Mouse (Mus musculus) heart, embryonic 11.5 days (tissue): ENCODE data around the gene Tnfaip8l2. TPM values are rescaled to one million over a fixed set of nuclear protein-coding genes. Genes with fewer than 3 reads are reported as not detected.

ENCODE experiments used
- ATAC-seq: fragments of 200-750 bp; cut with Nextera tagmentation; replicated peaks from 2 replicates; pipeline ENCODE4 v1.8.0; 2017; ENCODE audit warnings: moderate library complexity; ENCODE audit not compliant: insufficient number of reproducible peaks, low FRiP score, low TSS enrichment
- H3K27ac ChIP-seq: fragments of 300-500 bp; sonication (generic); 2 replicates; pipeline ENCODE4 v1.5.1; 2014; ENCODE audit warnings: mild to moderate bottlenecking, low read depth, low read length
- H3K27me3 ChIP-seq: fragments of 300-500 bp; sonication (generic); 2 replicates; pipeline ENCODE4 v1.6.1; 2014; ENCODE audit warnings: mild to moderate bottlenecking, low read length, mixed read lengths; ENCODE audit not compliant: control insufficient read depth, insufficient read depth
- H3K36me3 ChIP-seq: fragments of 300-500 bp; sonication (generic); 2 replicates; pipeline ENCODE4 v1.6.1; 2014; ENCODE audit warnings: mild to moderate bottlenecking, low read length, moderate library complexity, mixed read lengths; ENCODE audit not compliant: control insufficient read depth, insufficient read depth
- H3K4me1 ChIP-seq: fragments of 300-500 bp; sonication (generic); 2 replicates; pipeline ENCODE4 v1.6.1; 2014; ENCODE audit warnings: low read length; ENCODE audit not compliant: control insufficient read depth, insufficient read depth
- H3K4me2 ChIP-seq: fragments of 300-500 bp; sonication (generic); 2 replicates; pipeline ENCODE4 v1.6.1; 2014; ENCODE audit warnings: mild to moderate bottlenecking, moderate library complexity
- H3K4me3 ChIP-seq: fragments of 300-500 bp; sonication (generic); 2 replicates; pipeline ENCODE4 v1.5.1; 2014; ENCODE audit warnings: low read depth, low read length
- H3K9ac ChIP-seq: fragments of 300-500 bp; sonication (generic); 2 replicates; pipeline ENCODE4 v1.6.1; 2014; ENCODE audit warnings: mild to moderate bottlenecking, low read depth, low read length, moderate library complexity
- H3K9me3 ChIP-seq: fragments of 300-500 bp; sonication (generic); replicated peaks from 2 replicates; pipeline ENCODE4 v1.6.1; 2016; ENCODE audit warnings: low read length; ENCODE audit not compliant: control insufficient read depth
- WGBS: fragments of 180-500 bp; shearing (Covaris S2); extraction: QIAGEN DNeasy Blood & Tissue Kit; methylation state at CpG from one replicate; pipeline ENCODE4 v1.1.7; 2014; ENCODE audit not compliant: insufficient replicate concordance; 5-methylcytosine and 5-hydroxymethylcytosine counted together
- polyA plus RNA-seq: library from polyadenylated mRNA; unstranded; fragments of >200 nt; fragmentation: Nextera tagmentation; extraction: Ambion mirVana; gene quantifications from 2 replicates; pipeline ENCODE4 v1.2.1, GENCODE M21; 2014

Gene Tnfaip8l2
- polyA plus RNA-seq, 1 experiment from 2014 or later = 1.5 TPM

DNA sequence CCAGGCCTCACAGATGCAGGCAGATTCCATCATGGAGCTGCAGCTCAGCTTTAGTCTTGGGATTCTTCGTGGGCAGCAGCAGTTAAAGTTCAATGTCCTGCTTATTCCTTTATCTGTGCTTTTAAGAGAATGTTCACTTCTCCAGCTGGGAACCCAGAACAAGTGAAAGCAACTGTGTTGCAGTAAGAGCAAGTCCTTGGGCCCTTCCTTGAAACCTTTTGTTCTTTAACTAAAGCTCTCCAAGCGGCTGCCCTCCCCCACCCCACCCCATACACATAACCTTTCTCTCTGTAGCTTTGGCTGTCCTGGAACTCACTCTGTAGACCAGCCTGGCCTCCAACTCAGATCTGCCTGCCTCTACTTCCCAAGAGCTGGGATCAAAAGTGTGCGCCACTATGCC, 34.3 kb upstream of the Tnfaip8l2 start:
- H3K4me3 ChIP-seq = no peak overlapping the region
- no peak overlapping the region for H3K9ac ChIP-seq
- 58% methylated on average over 3 of the region's 3 CpGs for WGBS
- ATAC-seq = no peak
- no peaks in the 10 kb centered on the region for H3K4me1 ChIP-seq
- H3K36me3 ChIP-seq = no peaks in the 10 kb centered on the region
- H3K27me3 ChIP-seq = peaks cover 21% of the 10 kb centered on the region
- no peaks in the 10 kb centered on the region for H3K9me3 ChIP-seq
- H3K27ac ChIP-seq = no peak overlapping the region
- H3K4me2 ChIP-seq = no peak overlapping the region

DNA sequence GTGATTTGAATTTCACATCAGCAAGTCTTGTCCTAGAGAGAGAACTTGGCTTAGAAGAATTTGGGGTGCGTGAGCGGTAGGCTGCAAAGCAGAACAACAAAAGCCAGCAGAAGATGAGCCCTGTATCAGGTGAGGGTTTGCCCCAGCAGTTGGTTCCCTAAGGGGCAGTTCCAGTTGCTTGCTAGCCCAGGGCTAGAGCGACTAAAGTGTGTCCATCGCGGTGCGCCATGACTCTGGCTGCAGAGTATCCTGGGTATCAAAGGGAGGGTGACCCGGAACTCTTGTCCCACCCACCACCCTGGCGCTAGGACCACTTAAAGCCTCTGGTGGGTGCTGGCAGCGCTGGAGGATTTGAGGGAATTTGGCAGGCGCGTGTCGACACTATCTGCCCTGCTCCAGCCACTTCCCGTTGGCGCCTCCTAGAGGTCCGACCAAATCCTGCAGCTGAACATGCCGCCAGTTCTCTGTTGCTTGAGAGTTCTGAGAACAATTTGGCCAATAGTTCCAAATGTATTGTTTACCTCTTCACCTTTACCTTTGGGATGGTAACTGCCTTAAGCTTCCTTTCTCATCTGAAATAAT, 31.9 kb upstream of the Tnfaip8l2 start:
- H3K4me3 ChIP-seq = peak overlapping the region; percentile 21; the same call in 1 of the 2 replicates
- H3K36me3 ChIP-seq = peaks cover 4% of the 10 kb centered on the region; the same call in 1 of the 2 replicates
- peak overlapping the region; percentile 64 for H3K4me2 ChIP-seq
- no peak overlapping the region for H3K9ac ChIP-seq
- H3K4me1 ChIP-seq = no peaks in the 10 kb centered on the region; the same call in 1 of the 2 replicates
- peaks cover 38% of the 10 kb centered on the region for H3K27me3 ChIP-seq
- no peak overlapping the region for H3K27ac ChIP-seq
- 3% methylated on average over 16 of the region's 16 CpGs for WGBS
- no peaks in the 10 kb centered on the region for H3K9me3 ChIP-seq
- ATAC-seq = no peak; the same call in 1 of the 2 replicates

DNA sequence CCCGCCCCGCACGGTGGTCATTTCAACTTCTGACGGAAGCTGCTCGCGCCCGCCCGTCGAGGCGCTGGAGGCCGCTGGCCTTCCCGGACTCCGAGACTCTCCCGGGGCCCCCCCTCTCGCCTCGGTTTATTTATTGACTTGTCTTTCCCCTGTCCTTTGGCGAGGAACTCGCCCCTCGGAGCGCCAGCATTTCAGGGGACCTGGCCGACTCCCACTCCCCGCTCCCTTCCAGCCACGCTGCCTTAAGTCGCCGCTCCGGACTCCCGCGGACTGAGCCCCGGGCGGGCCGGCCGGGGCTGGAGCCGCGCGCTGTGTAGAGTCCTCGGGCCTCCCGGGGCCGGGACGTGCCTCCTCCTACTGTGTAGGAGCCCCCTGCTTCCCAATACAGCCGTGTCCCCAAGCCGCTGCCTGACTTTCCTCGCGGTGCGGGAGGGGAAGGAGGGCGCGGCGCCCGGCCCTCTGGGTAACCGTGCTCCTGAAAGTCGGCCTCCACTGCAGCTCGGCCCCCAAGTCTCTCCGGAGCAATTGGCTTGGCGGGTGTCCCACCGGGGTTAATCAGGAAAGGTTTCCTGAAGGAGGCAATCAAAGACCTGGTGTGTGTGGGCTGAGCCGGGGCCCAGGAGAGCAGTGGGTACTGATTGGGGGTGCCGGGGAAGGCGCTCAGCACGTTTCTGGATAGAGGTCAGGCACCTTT, 31.2 kb upstream of the Tnfaip8l2 start:
- H3K36me3 ChIP-seq = peaks cover 4% of the 10 kb centered on the region; the same call in 1 of the 2 replicates

DNA sequence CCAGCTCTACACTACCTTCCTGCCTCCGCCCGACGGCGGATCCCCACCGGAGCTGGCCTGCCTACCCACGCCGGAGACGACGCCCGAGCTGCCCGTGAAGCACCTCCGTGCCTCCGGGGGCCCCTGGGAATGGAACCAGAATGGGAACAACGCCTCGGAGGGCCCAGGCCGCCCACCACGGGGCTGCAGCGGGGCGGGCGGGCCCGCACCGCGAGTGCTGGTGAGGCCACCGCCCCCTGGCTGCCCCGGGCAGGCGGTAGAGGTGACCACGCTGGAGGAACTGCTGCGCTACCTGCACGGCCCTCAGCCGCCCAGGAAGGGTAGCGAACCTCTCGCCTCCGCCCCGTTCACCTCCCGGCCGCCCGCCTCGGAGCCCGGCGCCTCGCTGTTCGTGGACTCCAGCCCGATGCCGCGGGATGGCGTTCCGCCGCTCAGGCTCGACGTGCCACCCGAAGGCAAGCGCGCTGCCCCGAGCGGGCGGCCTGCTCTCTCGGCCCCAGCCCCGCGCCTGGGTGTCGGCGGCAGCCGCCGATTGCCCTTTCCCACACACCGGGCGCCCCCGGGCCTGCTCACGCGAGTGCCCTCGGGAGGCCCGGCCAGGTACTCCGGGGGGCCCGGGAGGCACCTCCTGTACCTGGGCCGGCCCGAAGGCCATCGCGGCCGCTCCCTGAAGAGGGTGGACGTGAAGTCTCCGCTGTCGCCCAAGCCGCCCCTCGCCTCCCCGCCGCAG, 30.5 kb upstream of the Tnfaip8l2 start:
- Histone ChIP-seq H3K27me3 (peaks cover 38% of the 10 kb centered on the region), H3K4me1 (no peaks in the 10 kb centered on the region; the same call in 1 of the 2 replicates), H3K9me3 (no peaks in the 10 kb centered on the region), H3K4me3 (peak overlapping the region; percentile 38), H3K36me3 (peaks cover 4% of the 10 kb centered on the region; the same call in 1 of the 2 replicates), H3K9ac (no peak overlapping the region), H3K4me2 (peak overlapping the region; percentile 64), H3K27ac (no peak overlapping the region)
- no peak for ATAC-seq
- WGBS = 15% methylated on average over 73 of the region's 84 CpGs

More for the DNA sequence above, 31.2 kb upstream of the Tnfaip8l2 start:
- Histone ChIP-seq H3K9ac (no peak overlapping the region; the same call in 1 of the 2 replicates), H3K4me1 (no peaks in the 10 kb centered on the region; the same call in 1 of the 2 replicates), H3K9me3 (no peaks in the 10 kb centered on the region), H3K4me2 (peak overlapping the region; percentile 64), H3K27ac (no peak overlapping the region), H3K27me3 (peaks cover 38% of the 10 kb centered on the region), H3K4me3 (peak overlapping the region; percentile 38)
- ATAC-seq = peak; percentile 38; the same call in 1 of the 2 replicates
- 3% methylated on average over 55 of the region's 58 CpGs for WGBS

DNA sequence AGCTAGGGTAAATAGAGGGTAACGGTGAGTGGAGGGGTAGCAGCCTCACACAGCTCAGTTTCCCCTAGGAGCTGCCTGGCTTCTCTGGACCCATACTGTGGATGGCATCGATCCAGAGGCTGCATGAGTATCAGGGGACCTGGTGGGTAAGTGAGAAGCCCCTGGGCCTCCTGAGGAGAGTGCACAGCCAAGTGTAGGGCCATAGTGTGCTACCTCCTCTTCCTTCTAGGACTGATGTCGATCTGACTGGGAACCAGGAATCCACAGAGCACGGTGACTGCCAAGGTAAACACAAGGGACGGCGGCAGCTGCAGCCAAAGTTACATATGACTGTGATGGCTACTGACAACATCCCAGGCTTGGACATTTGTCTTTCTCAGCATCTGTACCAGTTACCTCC, 28.9 kb upstream of the Tnfaip8l2 start:
- WGBS = 60% methylated on average over 6 of the region's 6 CpGs
- peaks cover 38% of the 10 kb centered on the region for H3K27me3 ChIP-seq
- ATAC-seq = no peak

GRCm38 (mm10) chr3:95169996-95170395, 27.8 kb upstream of the Tnfaip8l2 start:
- H3K9me3 ChIP-seq = no peaks in the 10 kb centered on the region
- no peaks in the 10 kb centered on the region; the same call in 1 of the 2 replicates for H3K4me1 ChIP-seq
- ATAC-seq = no peak
- H3K4me2 ChIP-seq = no peak overlapping the region
- H3K27me3 ChIP-seq = peaks cover 38% of the 10 kb centered on the region
- 79% methylated on average over 10 of the region's 10 CpGs for WGBS
- no peak overlapping the region for H3K27ac ChIP-seq
- H3K4me3 ChIP-seq = no peak overlapping the region
- H3K9ac ChIP-seq = no peak overlapping the region
- H3K36me3 ChIP-seq = peaks cover 6% of the 10 kb centered on the region

More for the DNA sequence above, 28.9 kb upstream of the Tnfaip8l2 start:
- no peak overlapping the region for H3K4me2 ChIP-seq
- no peak overlapping the region for H3K9ac ChIP-seq
- no peak overlapping the region for H3K27ac ChIP-seq
- H3K9me3 ChIP-seq = no peaks in the 10 kb centered on the region
- no peaks in the 10 kb centered on the region; the same call in 1 of the 2 replicates for H3K4me1 ChIP-seq
- H3K36me3 ChIP-seq = peaks cover 6% of the 10 kb centered on the region
- no peak overlapping the region for H3K4me3 ChIP-seq

GRCm38 (mm10) chr3:95164840-95165239, 22.7 kb upstream of the Tnfaip8l2 start:
- Histone ChIP-seq H3K9me3 (no peaks in the 10 kb centered on the region), H3K4me3 (no peak overlapping the region), H3K4me1 (peaks cover 26% of the 10 kb centered on the region), H3K27ac (no peak overlapping the region), H3K9ac (no peak overlapping the region), H3K36me3 (peaks cover 6% of the 10 kb centered on the region), H3K27me3 (peaks cover 9% of the 10 kb centered on the region), H3K4me2 (no peak overlapping the region)
- no peak for ATAC-seq
- 58% methylated on average over 5 of the region's 5 CpGs for WGBS

- Histone ChIP-seq H3K9ac (no peak overlapping the region), H3K9me3 (no peaks in the 10 kb centered on the region), H3K36me3 (peaks cover 3% of the 10 kb centered on the region), H3K27ac (no peak overlapping the region), H3K4me3 (no peak overlapping the region), H3K27me3 (peaks cover 7% of the 10 kb centered on the region), H3K4me1 (peaks cover 29% of the 10 kb centered on the region), H3K4me2 (no peak overlapping the region)
- ATAC-seq = no peak
- WGBS = 59% methylated on average over 4 of the region's 5 CpGs
Observed at GRCm38 (mm10) chr3:95164256-95164550, 22.0 kb upstream of the Tnfaip8l2 start.
